In the genomic region with DNA sequence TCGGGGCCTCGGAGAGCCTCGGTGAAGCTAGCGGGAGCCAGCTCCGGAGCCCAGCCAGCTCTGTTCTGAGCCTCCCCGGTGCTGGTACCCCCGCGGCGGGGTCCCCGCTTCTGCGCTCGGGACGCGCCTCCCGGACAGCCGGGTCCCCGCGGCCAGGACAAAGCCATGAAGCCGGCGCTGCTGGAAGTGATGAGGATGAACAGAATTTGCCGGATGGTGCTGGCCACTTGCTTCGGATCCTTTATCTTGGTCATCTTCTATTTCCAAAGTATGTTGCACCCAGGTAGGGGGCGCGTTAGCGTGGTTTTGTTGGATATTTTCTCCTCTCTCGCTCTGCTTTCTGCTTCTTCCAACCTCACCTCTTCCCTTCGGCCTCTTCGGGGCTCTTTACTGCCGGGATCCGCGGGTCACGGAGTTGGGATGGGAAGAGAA, we compare ENCODE assay signal across 8 mouse cellular contexts. TPM values are rescaled to one million over a fixed set of nuclear protein-coding genes. Genes with fewer than 3 reads are reported as not detected.
A peak's percentile ranks its signal among the peaks of the same experiment; 100 is the strongest.
DNase-seq lines count a peak whose midpoint lies in the region; ATAC-seq and TF ChIP-seq lines count a peak whose summit lies in the region.

No protein-coding gene starts in this region.

- H3K27me3 ChIP-seq in hindbrain, embryonic 13.5 days = peaks cover 30% of the 10 kb centered on the region

- no peak; the same call in 1 of the 2 replicates for ATAC-seq in hindbrain, embryonic 13.5 days (ENCODE audit: low FRiP score)

- H3K4me3 ChIP-seq in ES-E14 (ENCODE audit: insufficient read depth in 1 of 2, low read depth in 1 of 2, low read length in 2 of 2, poor library complexity in 1 of 2, severe bottlenecking in 1 of 2) = peak overlapping the region; percentile 68
- peak overlapping the region; percentile 92 for H3K4me3 ChIP-seq in embryonic fibroblast, embryonic 13.5 days (ENCODE audit: insufficient read depth, low read length)
- H3K4me3 ChIP-seq in hindbrain, embryonic 13.5 days = peak overlapping the region; percentile 86

- in situ Hi-C loops in ES-E14 (cut with MboI; ENCODE audit: low sequenced_read_pairs in 2 of 2, unreplicated experiment in 2 of 2) = no loop called here

- H3K27ac ChIP-seq in ES-E14 (ENCODE audit: insufficient read depth, low read depth, low read length, poor library complexity, severe bottlenecking) = no peak overlapping the region
- peak overlapping the region; percentile 58 for H3K27ac ChIP-seq in embryonic fibroblast, embryonic 13.5 days (ENCODE audit: insufficient read depth, low read length)
- peak overlapping the region; percentile 94 for H3K27ac ChIP-seq in hindbrain, embryonic 13.5 days

- under 1% methylated on average over 32 of the region's 32 CpGs for WGBS in hindbrain, embryonic 13.5 days

- DNase-seq in ES-E14 (ENCODE audit: low read depth, low spot score) = peak; percentile 17
- DNase-seq in adrenal gland, postnatal 14 days = peak; percentile 49
- peak; percentile 58 to 63 for DNase-seq in layer of hippocampus, postnatal 36 days
- DNase-seq in lung, postnatal 36 days = peak; percentile 56
- DNase-seq in right cerebral cortex, postnatal 25 days = peak; percentile 65
- DNase-seq in natural killer cell, adult 2 months (ENCODE audit: low spot score in 2 of 2) = no peak

- peak overlapping the region; percentile 50 for H3K9ac ChIP-seq in ES-E14 (ENCODE audit: insufficient read depth, low read depth, low read length, poor library complexity, severe bottlenecking)
- H3K9ac ChIP-seq in hindbrain, embryonic 13.5 days = peak overlapping the region; percentile 88

- TF ChIP-seq POLR2A in embryonic fibroblast, embryonic 13.5 days (IDR thresholded peaks at IDR 0.05; ENCODE audit: low read depth, low read length) = no peak

- peaks cover 0 to 2% of the 10 kb centered on the region in 2 experiments; a peak in 2 of 4 replicates for H3K4me1 ChIP-seq in ES-E14 (ENCODE audit: control insufficient read depth in 2 of 2, insufficient read depth in 2 of 2, low read length in 2 of 2, poor library complexity in 1 of 2)
- peaks cover 6% of the 10 kb centered on the region; the same call in 1 of the 2 replicates for H3K4me1 ChIP-seq in embryonic fibroblast, embryonic 13.5 days (ENCODE audit: control insufficient read depth, insufficient read depth, low read length)
- peaks cover 51% of the 10 kb centered on the region for H3K4me1 ChIP-seq in hindbrain, embryonic 13.5 days (replicated peaks)

- H3K9me3 ChIP-seq in ES-E14 (ENCODE audit: control insufficient read depth, insufficient read depth, low read depth, low read length) = no peaks in the 10 kb centered on the region
- no peaks in the 10 kb centered on the region for H3K9me3 ChIP-seq in hindbrain, embryonic 13.5 days

- no peaks in the 10 kb centered on the region for H3K36me3 ChIP-seq in ES-E14 (ENCODE audit: control insufficient read depth, insufficient read depth, low read length, poor library complexity, severe bottlenecking)
- no peaks in the 10 kb centered on the region for H3K36me3 ChIP-seq in hindbrain, embryonic 13.5 days

- no peak for TF ChIP-seq CTCF in embryonic fibroblast, embryonic 13.5 days (IDR thresholded peaks at IDR 0.05; ENCODE audit: borderline replicate concordance, insufficient read depth, low read length)

- peak overlapping the region; percentile 93 for H3K4me2 ChIP-seq in hindbrain, embryonic 13.5 days

TF ChIP-seq in ES-E14, 5 proteins besides CTCF, POLR2A, EP300 and RAD21:
- TF ChIP-seq CHD2 (IDR thresholded peaks at IDR 0.05; ENCODE audit: low read depth, low read length) = no peak
- TF ChIP-seq ZC3H11A (IDR thresholded peaks at IDR 0.05; ENCODE audit: borderline replicate concordance, low read depth, low read length) = no peak
- no peak for TF ChIP-seq MAFK (IDR thresholded peaks at IDR 0.05; ENCODE audit: insufficient read depth, low read depth, low read length)
- TF ChIP-seq HCFC1 (IDR thresholded peaks at IDR 0.05; ENCODE audit: borderline replicate concordance, insufficient read depth, low read length) = no peak
- no peak for TF ChIP-seq ZNF384 (IDR thresholded peaks at IDR 0.05; ENCODE audit: low read depth, low read length)

RNA-seq across cellular contexts. Expression of gene Chst11, which starts 0.4 kb away (rescaled TPM):
- total RNA-seq in ES-E14 (2012; rRNA removed) = 4.2 and 8.6 TPM in 2 replicates
- 31.8 and 33.6 TPM in 2 replicates for total RNA-seq in adrenal gland, postnatal 14 days (2021)
- polyA plus RNA-seq in embryonic fibroblast, embryonic 13.5 days (2011; ENCODE audit: insufficient read length, low read depth, missing spikeins) = 12.9 and 20.7 TPM in 2 replicates
- polyA plus RNA-seq in hindbrain, embryonic 13.5 days (2015; fragmentation: Nextera tagmentation; extraction: Ambion mirVana) = 2.7 and 3.2 TPM in 2 replicates
- total RNA-seq in layer of hippocampus, postnatal 36 days (2021) = 10 to 100 TPM; 53.7 to 54.5 TPM

Comparison
In these comparisons a context has a peak if more than half of its experiments do, and no peak if none do; other contexts are left out.
1. DNase-seq: peak in ES-E14 (single experiment), adrenal gland, postnatal 14 days (single experiment), layer of hippocampus, postnatal 36 days (2 of 2), lung, postnatal 36 days (single experiment) and right cerebral cortex, postnatal 25 days (single experiment); none in natural killer cell, adult 2 months (0 of 2).
2. Peak in every context shown above with its lines, with median percentiles within 50 percentile points of each other: H3K4me3 ChIP-seq.